Mouse (Mus musculus) heart, embryonic 14.5 days (tissue): ENCODE results near the gene Hmg20b. TPM values are rescaled to one million over a fixed set of nuclear protein-coding genes. Genes with fewer than 3 reads are reported as not detected.

Source experiments
- ATAC-seq: fragments of 200-750 bp; cut with Nextera tagmentation; 2 replicates; pipeline ENCODE4 v1.8.0; 2017; ENCODE audit warnings: low read depth, moderate TSS enrichment; ENCODE audit not compliant: insufficient number of reproducible peaks, insufficient read depth, low FRiP score
- H3K27ac ChIP-seq, 2 experiments: fragments of 200-500 bp in 1 of 2; fragments of 300-500 bp in 1 of 2; sonication (generic) in 1 of 2; replicated peaks in 1 of 2; 2 replicates each; pipeline ENCODE4 v1.5.1; 2012 to 2014; ENCODE audit warnings: low read depth in 2 of 2, low read length in 2 of 2, control low read depth in 1 of 2, mild to moderate bottlenecking in 1 of 2, mixed read lengths in 1 of 2; ENCODE audit not compliant: control insufficient read depth in 1 of 2, insufficient read depth in 1 of 2
- H3K27me3 ChIP-seq: fragments of 300-500 bp; sonication (generic); 2 replicates; pipeline ENCODE4 v1.6.1; 2014; ENCODE audit warnings: mild to moderate bottlenecking, low read length, control low read depth; ENCODE audit not compliant: control insufficient read depth, insufficient read depth
- H3K36me3 ChIP-seq: fragments of 300-500 bp; sonication (generic); 2 replicates; pipeline ENCODE4 v1.6.1; 2014; ENCODE audit warnings: mild to moderate bottlenecking, control low read depth, low read length, mixed read lengths; ENCODE audit not compliant: control insufficient read depth, insufficient read depth
- H3K4me1 ChIP-seq, 2 experiments: fragments of 200-500 bp in 1 of 2; fragments of 300-500 bp in 1 of 2; sonication (generic) in 1 of 2; 2 replicates each; pipeline ENCODE4 v1.6.1; 2012 to 2014; ENCODE audit warnings: low read length in 2 of 2, control low read depth in 1 of 2, mixed read lengths in 1 of 2; ENCODE audit not compliant: control insufficient read depth in 2 of 2, insufficient read depth in 2 of 2
- H3K4me2 ChIP-seq: fragments of 300-500 bp; sonication (generic); 2 replicates; pipeline ENCODE4 v1.6.1; 2014; ENCODE audit warnings: mild to moderate bottlenecking, low read length
- H3K4me3 ChIP-seq, 2 experiments: fragments of 200-500 bp in 1 of 2; fragments of 300-500 bp in 1 of 2; sonication (generic) in 1 of 2; 2 replicates each; pipeline ENCODE4 v1.5.1; 2012 to 2014; ENCODE audit warnings: low read length in 2 of 2, mild to moderate bottlenecking in 2 of 2, control low read depth in 1 of 2, low read depth in 1 of 2, moderate library complexity in 1 of 2; ENCODE audit not compliant: control insufficient read depth in 1 of 2, insufficient read depth in 1 of 2
- H3K9ac ChIP-seq: fragments of 300-500 bp; sonication (generic); 2 replicates; pipeline ENCODE4 v1.6.1; 2014; ENCODE audit warnings: mild to moderate bottlenecking, low read length
- H3K9me3 ChIP-seq: fragments of 300-500 bp; sonication (generic); 2 replicates; pipeline ENCODE4 v1.6.1; 2016; ENCODE audit warnings: low read length, control low read depth; ENCODE audit not compliant: control insufficient read depth
- WGBS: fragments of 180-500 bp; shearing (Covaris S2); extraction: QIAGEN DNeasy Blood & Tissue Kit; methylation state at CpG from one replicate; pipeline ENCODE4 v1.1.7; 2014; 5-methylcytosine and 5-hydroxymethylcytosine counted together
- polyA plus RNA-seq: library from polyadenylated mRNA; unstranded; fragments of >200 nt; fragmentation: Nextera tagmentation; extraction: Ambion mirVana; gene quantifications from 2 replicates; pipeline ENCODE4 v1.2.1, GENCODE M21; 2014

The Hmg20b gene
- polyA plus RNA-seq, result 94.2 and 97.0 TPM in 2 replicates

DNA sequence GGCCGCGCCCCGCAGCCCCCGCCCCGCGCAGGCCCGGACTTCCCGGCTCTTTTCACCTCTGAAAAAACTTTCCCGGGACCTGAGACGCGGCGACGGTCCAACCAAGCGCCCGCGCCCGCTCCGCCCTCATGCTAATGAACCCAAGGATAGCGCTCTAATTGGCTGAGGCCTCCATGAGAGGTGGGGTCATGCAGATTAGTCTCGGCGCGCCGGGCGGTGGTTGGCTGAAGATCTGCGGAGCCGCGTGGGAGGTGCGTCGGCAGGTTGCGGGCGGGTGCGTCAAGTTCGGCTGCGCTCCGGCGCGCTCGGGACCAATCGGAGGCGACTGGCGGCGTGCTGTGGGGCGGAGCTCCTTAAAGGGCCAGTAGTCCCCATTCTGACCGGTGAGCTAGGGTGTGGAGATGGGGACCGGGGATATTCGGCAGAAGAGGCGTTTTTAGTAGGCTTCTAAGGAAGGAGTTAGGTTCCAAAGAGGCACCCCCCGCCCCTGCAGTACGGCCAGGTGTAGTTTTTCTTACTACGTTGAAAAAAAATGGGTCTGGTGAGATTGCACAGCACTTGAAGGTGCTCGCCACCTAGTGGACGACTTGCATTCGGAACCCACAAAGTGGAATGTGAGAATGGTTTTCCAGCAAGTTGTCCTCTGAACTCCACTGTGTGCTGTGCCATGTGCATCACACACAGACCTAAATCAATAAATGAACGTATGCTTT, at the start of gene Hmg20b:
Gene Hmg20b, minus strand, starts transcription at position 130 of the 713 bp plus-strand sequence.
- peak within 1 kb of the TSS; percentile 67 to 85 for H3K4me3 ChIP-seq
- no peaks in the 10 kb centered on the region for H3K9me3 ChIP-seq
- WGBS, result under 1% methylated on average over 54 of the region's 54 CpGs
- peak within 1 kb of the TSS; percentile 98 for H3K4me2 ChIP-seq
- peak within 1 kb of the TSS; percentile 52 to 84 for H3K27ac ChIP-seq
- H3K9ac ChIP-seq, result peak within 1 kb of the TSS; percentile 96
- H3K27me3 ChIP-seq, result no peaks in the 10 kb centered on the region
- H3K36me3 ChIP-seq, result peaks cover 31% of the 10 kb centered on the region
- H3K4me1 ChIP-seq, result peaks cover 17 to 28% of the 10 kb centered on the region in 2 experiments
- ATAC-seq, result peak; percentile 93

DNA sequence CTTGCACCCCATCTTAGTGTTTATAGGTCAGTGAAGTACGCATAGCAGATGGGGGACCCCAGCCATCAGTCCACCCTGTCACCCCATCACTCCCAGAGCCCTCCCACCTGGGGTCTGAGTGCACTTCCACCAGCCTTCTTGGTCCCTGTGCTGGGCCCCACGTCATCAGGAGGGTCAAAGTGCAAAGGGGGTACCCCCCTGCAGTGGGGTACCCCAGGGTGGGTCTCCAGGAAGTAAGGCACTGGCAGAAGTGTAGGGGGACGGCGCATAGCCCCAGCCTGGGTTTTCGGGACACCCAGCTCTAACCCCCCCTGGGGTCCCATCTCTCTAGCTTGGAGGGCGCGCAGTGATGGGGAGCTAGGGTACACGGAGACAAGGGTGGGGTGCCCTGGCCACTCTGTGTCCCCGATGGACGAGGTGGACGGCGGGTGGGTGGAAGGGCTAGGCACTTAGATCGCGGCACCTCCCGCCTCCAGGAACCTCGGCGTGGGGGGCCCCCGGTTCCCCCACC, 49.6 kb upstream of the Hmg20b start:
- H3K27me3 ChIP-seq, result no peaks in the 10 kb centered on the region
- peaks cover 19 to 32% of the 10 kb centered on the region in 2 experiments for H3K4me1 ChIP-seq
- H3K27ac ChIP-seq, result no peak overlapping the region
- no peak overlapping the region for H3K9ac ChIP-seq
- H3K4me3 ChIP-seq, result no peak overlapping the region
- ATAC-seq, result no peak
- no peak overlapping the region for H3K4me2 ChIP-seq
- peaks cover 71% of the 10 kb centered on the region for H3K36me3 ChIP-seq
- H3K9me3 ChIP-seq, result no peaks in the 10 kb centered on the region
- 76% methylated on average over 18 of the region's 18 CpGs for WGBS

DNA sequence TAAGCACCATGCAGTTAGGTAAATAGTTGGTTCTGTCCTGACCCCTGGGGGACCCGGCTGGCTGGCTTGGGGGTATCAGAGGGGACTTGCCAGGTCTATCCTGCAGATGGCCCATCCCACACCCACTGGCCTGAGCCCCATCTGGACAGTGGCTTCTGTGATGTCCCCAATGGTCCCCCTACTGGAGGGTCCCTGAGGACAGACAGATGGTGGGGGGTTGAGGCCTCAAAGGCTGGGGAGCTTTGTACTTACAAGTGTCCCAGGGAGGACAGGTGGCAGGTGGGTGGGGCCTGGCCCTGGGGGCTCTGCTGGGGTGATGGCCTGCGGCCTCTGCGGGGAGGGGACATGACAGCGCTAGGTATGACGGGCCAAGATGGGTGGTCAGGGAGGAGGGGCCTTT, 49.0 kb upstream of the Hmg20b start:
- no peak for ATAC-seq
- WGBS, result 77% methylated on average over 5 of the region's 5 CpGs
- Histone ChIP-seq H3K36me3 (peaks cover 65% of the 10 kb centered on the region), H3K4me3 (no peak overlapping the region), H3K4me1 (peaks cover 19 to 32% of the 10 kb centered on the region in 2 experiments), H3K9me3 (no peaks in the 10 kb centered on the region), H3K27me3 (no peaks in the 10 kb centered on the region), H3K4me2 (no peak overlapping the region), H3K9ac (no peak overlapping the region), H3K27ac (no peak overlapping the region)

DNA sequence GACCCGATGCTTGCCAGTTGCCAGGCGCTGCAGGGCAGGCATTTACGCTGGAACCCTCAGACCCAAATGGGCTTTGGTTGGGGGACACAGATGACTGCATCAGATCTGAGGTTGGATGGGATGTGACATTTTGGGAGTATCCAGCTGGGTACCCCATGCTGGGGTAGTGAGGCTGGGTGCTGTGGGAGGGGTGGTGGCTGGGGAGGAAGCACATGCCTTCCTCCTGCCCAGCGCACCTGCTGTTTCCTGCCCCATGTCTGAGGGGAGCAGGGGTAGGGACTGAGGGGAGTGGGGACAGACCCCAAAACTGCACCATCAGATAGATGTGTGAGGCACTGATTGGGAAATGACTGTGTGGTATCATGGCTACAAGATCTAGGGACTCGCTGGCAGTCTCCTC, 46.5 kb upstream of the Hmg20b start:
- WGBS, result 79% methylated on average over 5 of the region's 5 CpGs
- Histone ChIP-seq H3K4me2 (no peak overlapping the region), H3K27me3 (no peaks in the 10 kb centered on the region), H3K9ac (no peak overlapping the region), H3K4me1 (peaks cover 16 to 27% of the 10 kb centered on the region in 2 experiments), H3K9me3 (no peaks in the 10 kb centered on the region), H3K27ac (no peak overlapping the region), H3K36me3 (peaks cover 47% of the 10 kb centered on the region), H3K4me3 (no peak overlapping the region)
- ATAC-seq, result no peak

DNA sequence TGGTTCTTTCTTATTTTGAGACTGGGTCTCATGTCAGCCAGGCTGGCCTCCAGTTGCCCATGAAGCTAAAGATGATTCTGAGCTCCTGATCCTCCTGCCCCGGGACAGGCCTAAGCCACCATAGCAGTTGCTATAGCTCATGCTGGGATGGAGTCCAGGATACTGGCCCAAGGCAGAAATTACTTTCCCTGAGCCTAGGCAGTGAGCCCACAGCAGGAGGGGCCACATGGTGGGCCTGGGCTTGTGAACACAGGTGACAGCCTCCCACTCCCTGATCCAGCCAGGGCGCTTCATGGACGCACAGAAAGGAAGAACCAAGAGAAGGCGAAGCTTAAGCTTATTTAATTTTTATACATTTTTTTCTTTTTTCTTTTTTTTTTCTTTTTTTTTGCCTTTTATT, 45.6 kb upstream of the Hmg20b start:
- Histone ChIP-seq H3K27ac (no peak overlapping the region), H3K4me2 (no peak overlapping the region), H3K9ac (no peak overlapping the region), H3K9me3 (no peaks in the 10 kb centered on the region), H3K4me1 (peaks cover 8 to 18% of the 10 kb centered on the region in 2 experiments; a peak in 3 of 4 replicates), H3K4me3 (no peak overlapping the region), H3K27me3 (no peaks in the 10 kb centered on the region), H3K36me3 (peaks cover 43% of the 10 kb centered on the region)
- no peak for ATAC-seq
- WGBS, result 89% methylated on average over 4 of the region's 4 CpGs

DNA sequence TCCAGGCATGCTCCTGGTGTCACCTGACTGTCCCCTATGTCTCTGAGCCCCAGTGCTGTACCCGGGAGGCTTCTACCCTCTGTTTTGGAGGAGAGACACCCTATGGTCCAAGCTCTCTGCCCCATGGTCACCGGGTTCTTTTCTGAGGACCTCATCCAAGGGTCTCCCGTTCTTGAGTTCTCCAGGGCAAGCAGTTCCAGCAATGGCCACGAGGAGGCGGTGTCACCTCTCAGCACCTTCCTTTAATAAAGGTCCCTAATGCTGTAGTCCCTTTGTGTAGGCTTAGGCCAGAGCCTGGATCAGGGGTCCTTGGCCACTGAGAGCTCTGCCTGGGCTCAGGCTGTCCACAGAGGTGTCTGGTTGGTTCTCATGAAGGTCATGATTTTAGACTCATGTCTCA, 44.8 kb upstream of the Hmg20b start:
- peaks cover 36% of the 10 kb centered on the region for H3K36me3 ChIP-seq
- H3K9me3 ChIP-seq, result no peaks in the 10 kb centered on the region
- no peak overlapping the region for H3K9ac ChIP-seq
- ATAC-seq, result no peak
- no peak overlapping the region for H3K27ac ChIP-seq
- H3K4me2 ChIP-seq, result no peak overlapping the region
- no peak overlapping the region for H3K4me3 ChIP-seq
- 12% methylated on average over 5 of the region's 5 CpGs for WGBS
- H3K4me1 ChIP-seq, result peaks cover 7 to 17% of the 10 kb centered on the region in 2 experiments; a peak in 3 of 4 replicates
- H3K27me3 ChIP-seq, result no peaks in the 10 kb centered on the region

DNA sequence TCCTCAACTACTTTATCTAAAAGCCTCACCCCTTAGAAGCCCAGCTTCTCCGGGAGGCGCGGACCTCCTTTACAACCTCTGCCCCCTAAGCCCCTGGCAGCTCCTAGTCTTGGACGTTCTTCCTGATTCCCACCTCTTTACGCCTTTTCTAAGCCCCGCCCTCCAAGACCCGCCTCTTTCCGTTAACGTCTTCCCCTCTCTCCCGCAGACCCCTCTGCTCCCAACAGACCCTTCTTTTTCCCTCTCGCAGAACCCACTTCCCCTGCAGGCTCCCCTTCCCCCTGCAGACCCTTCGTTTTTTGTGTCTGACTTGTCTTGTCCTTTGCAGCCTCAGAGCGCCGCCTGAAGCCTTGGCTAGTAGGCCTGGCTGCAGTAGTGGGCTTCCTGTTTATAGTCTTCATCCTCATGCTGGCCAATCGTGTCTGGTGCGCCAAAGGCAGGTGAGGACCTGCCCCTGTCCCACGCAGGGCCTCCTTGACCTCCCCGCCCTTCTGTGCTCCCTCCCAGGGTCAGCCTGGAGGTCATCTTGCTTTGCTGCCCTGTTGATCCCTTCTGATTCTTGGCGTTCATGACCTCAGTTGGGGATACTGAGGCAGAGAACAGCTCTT, 43.3 kb upstream of the Hmg20b start:
- peak overlapping the region; percentile 69 for H3K9ac ChIP-seq
- ATAC-seq, result no peak
- peaks cover 29% of the 10 kb centered on the region for H3K36me3 ChIP-seq
- WGBS, result 8% methylated on average over 19 of the region's 19 CpGs
- no peaks in the 10 kb centered on the region for H3K27me3 ChIP-seq
- peak overlapping the region; percentile 21 to 53; a peak in 3 of 4 replicates for H3K27ac ChIP-seq
- peak overlapping the region; percentile 30 to 31 for H3K4me3 ChIP-seq
- H3K9me3 ChIP-seq, result no peaks in the 10 kb centered on the region
- peak overlapping the region; percentile 71 for H3K4me2 ChIP-seq
- peaks cover 10 to 30% of the 10 kb centered on the region in 2 experiments for H3K4me1 ChIP-seq
